Mouse (Mus musculus) gastrocnemius, postnatal 14 days (tissue): Measurements from ENCODE around the gene Bcl9l. TPM values are rescaled to one million over a fixed set of nuclear protein-coding genes. Genes with fewer than 3 reads are reported as not detected.

Experiments used
- DNase-seq: peaks from one replicate; pipeline ENCODE4 v3.0.0; 2021; ENCODE audit warnings: mixed read lengths
- intact Hi-C: fragments of 180-260 bp; cut with DNase I; formaldehyde crosslinking; loops from one replicate; pipeline ENCODE4 v1.15.1; 2025; ENCODE audit warnings: low total_unique reads
- total RNA-seq, 2 experiments: library from RNA; stranded (reverse); gene quantifications; 2 replicates each; pipeline ENCODE4 v1.2.3; 2021

The Bcl9l gene
- total RNA-seq, 2 experiments from 2014 or later: 38.9 to 44.2 TPM

DNA sequence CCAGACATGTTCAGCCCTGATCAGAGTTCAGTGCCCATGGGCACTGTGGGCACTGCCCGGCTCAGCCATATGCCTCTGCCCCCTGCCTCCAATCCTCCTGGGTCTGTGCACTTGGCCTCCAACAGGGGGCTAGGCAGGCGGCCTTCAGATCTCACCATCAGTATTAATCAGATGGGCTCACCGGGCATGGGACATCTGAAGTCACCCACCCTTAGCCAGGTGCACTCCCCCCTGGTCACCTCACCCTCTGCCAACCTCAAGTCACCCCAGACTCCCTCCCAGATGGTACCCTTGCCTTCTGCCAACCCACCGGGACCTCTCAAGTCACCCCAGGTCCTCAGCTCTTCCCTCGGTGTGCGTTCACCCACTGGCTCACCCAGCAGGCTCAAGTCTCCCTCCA, 24.7 kb downstream of the Bcl9l start:
- no peak for DNase-seq
- intact Hi-C loops: loop anchor here (5.0 kb wide), 3 partner anchors 35 to 145 kb away; no protein-coding TSS in a partner anchor

DNA sequence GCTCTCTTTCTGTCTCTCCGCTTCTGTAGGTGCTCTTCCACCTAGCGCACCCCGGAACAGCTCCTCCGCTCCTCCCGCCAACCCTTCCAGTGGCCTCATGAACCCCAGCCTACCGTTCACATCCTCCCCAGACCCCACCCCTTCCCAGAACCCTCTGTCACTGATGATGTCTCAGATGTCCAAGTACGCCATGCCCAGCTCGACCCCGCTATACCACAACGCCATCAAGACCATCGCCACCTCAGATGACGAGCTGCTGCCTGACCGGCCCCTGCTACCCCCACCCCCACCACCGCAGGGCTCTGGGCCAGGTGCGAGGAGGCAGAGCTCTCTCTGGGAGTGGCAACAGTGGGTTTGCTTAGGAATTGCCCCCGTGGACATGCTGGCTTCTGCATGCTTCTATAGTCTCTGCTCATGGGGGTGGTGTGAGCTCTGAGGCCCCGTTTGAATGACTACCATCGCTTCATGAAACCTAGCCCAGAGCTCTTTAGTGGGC, 25.5 kb downstream of the Bcl9l start:
- intact Hi-C loops: loop anchor here (5.0 kb wide), 3 partner anchors 36 to 144 kb away; no protein-coding TSS in a partner anchor
- no peak for DNase-seq

DNA sequence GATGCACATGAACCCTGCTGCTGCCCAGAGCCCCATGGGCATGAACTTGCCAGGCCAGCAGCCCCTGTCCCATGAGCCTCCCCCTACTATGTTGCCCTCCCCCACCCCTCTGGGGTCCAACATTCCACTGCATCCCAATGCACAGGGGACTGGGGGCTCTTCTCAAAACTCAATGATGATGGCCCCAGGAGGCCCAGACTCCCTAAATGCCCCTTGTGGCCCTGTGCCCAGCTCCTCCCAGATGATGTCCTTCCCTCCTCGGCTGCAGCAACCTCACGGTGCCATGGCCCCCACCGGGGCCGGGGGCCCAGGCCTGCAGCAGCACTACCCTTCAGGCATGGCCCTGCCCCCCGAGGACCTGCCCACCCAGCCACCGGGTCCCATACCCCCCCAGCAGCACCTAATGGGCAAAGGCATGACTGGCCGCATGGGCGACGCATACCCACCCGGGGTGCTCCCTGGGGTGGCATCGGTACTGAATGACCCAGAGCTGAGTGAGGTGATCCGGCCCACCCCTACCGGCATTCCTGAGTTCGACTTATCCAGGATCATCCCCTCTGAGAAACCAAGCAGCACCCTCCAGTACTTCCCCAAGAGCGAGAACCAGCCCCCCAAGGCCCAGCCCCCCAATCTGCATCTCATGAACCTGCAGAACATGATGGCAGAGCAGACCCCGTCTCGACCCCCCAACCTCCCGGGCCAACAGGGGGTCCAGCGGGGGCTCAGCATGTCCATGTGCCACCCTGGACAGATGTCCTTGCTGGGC, 26.3 kb downstream of the Bcl9l start:
- DNase-seq: peak; percentile 15
- intact Hi-C loops: loop anchor here (5.0 kb wide), 3 partner anchors 37 to 143 kb away; no protein-coding TSS in a partner anchor

DNA sequence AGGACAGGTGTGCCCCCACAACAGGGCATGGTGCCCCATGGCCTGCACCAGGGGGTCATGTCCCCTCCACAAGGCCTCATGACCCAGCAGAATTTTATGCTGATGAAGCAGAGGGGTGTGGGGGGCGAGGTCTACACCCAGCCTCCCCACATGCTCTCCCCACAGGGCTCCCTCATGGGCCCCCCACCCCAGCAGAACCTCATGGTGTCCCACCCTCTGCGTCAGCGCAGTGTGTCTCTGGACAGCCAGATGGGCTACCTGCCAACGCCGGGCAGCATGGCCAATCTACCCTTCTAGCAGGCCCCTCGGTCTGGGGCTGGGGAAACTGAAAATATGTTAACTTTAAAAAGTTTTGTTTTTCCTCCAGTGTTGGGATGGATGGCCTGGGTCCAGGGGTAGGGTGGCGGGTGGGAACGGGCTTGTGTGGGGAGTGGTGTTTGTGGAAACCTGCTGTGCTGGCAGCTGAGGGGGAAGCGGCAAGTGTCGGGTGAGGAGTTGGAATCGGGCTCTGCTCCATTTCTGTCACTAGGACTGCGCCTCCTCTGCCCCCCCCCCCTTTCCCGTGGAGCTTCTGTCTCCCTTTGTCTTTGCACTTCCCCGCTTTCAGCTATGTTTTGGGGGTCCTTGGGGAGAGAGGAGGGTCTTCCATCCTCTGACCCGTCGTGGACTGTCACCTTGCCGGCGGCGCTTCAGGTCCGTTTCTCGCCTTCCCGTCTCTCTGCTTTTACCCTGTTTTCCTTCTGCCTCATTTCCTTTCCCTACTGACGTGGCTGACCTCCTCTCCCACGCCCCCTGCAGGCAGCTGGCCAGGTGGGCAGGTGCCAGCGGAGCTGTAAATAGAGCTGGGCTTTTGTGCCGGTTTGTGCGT, 27.1 kb downstream of the Bcl9l start:
- intact Hi-C loops: loop anchor here (5.0 kb wide), 3 partner anchors 37 to 143 kb away; no protein-coding TSS in a partner anchor
- peak; percentile 89 for DNase-seq

DNA sequence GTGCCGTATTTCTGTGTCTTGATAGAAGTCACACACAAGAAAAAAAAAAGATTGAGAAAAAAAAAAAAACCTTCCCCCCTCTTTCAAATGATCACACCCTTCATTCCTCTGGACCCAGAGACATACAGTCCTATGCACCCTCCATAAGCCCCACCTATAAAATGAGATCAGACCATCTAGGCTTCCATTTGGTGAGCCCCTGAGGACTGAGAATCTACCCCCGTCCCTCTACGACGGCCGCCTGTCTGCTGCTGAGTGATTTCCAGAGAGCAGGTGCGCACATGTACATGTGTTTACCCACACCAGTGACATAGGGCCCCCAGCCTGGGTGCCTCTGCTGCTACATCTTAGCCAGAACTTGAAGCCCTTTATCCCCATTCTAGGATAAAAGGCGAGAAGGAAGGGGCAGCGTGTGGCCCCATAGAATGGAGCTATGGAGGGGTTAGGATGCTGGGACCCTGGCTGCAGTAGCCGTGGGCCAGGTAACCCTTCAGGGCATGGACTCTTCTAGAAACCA, 27.8 kb downstream of the Bcl9l start:
- intact Hi-C loops: no loop called here
- DNase-seq: no peak

DNA sequence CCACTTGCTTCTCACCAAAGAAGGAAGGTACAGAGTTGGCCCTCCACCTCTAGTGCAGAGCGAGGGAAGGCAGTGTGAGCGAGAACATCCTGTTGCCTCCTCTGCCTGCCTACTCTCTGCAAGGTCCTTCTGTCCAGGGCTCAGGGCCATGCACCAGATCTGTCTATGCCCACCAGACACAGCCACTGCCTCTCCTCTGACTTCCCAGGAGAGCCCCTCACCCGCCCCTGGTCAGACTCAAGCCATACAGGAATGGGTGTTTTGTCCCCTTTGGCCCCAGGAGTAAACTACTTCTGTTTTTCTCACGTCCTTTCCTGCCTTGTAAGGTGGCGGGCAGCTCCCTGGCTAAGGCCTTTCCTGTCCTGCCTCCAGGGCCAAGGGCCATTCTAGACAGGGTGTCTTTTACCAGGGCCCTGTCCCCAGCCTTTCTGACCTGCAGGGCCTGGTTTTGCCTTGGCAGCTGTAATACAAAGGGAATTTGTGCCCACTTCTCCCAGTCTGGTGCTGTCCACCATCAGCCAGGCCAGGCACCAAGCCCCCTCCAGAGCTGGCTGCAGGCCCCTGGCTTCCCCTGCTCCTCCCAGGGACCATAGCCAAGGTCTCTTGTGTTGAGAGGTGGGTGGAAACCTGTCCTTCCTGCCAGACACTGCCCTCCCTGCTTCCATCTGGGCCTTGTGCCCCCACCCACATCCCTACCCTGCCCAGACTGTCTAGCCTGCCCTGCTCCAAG, 28.4 kb downstream of the Bcl9l start:
- peak; percentile 37 for DNase-seq
- intact Hi-C loops: no loop called here

DNA sequence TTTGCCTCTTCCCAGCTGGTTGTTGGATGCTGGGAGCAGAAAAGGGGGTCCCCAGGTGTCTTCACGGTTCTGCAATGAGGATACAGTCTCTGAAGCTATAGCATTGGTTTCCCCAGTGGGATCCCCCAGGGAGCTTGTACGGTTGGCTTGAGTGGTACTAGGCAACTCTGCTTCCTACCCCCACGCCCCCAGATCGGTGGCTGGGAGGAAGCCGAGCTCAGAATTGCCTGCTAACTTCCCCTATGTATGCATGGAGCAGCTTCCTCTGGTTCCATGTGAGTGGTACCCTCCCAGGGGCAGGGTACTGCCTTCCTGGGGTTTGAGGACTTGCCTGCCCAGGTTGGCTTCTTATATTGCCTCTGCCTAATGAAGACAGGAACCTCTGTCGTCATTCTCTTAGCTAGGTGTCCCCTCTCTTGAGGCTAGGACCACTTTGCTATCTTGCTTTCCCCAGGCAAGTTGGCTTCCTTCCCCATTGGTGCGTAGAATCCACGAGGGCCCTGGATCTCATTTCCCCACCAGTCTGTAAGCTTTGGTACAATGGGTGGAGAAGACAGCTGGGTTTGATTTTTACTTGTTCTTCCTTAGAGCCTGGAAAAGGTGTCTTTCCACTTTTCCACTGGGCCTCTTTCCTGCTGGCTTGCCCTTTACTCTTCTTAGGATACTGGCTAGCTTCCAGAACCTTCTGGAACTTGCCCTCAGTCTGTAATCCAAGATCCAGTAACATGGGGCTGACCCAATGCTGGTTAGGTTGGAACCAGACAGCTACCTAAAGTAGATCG, 29.5 kb downstream of the Bcl9l start:
- no peak for DNase-seq
- intact Hi-C loops: no loop called here

DNA sequence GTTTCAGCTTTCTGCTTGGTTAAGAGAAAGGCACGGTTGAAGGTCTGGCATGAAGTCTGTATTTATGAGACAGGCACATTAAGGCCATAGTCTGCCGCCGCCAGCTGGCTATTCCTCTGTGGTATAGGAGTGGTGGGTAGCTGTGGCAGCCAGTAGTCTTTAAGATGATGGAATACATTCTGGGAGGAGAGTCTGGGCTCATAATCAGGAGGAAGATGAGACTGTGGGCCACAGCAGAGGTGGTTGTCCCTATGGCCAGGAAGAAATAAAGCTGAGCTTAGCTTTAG, 30.0 kb downstream of the Bcl9l start:
- intact Hi-C loops: no loop called here
- no peak for DNase-seq

DNA sequence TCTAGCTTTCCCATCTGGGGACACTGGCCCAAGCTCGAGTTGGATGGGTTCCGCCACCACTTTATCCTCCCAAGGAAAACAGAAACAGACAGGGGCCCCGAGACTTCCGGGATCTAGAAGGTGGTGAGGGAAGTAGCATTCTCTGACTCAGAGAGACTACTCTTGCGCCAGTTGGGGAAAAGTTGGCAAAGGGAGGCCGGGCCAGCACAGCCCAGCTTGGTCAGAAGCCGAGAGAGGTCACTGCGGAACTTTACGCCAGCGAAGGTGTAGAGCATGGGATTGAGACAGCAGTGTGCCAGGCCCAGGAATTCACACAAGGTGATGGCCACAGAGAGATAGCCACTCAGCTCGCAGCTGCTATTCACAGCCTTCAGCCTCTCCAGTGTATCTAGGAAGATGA, 30.5 kb downstream of the Bcl9l start:
- intact Hi-C loops: no loop called here
- peak; percentile 31 for DNase-seq

DNA sequence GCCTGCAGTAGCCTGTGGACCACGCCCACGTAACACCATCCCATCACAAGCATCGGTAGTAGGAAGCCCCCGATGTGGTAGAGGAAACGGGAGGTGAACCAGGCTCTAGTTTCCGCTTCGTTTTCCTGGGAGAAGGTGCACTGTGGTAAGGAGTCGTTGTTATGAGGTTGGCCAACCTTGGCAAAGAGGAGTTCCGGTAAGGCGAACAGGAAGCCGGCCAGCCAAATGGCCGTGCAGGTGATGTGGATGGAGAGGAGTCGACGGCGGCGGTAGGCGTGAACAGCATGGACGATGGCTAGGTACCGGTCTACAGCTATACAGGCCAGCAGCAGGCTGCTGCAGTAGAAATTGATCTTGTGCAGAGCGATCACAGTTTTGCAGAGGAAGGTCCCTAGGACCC, 31.0 kb downstream of the Bcl9l start:
- intact Hi-C loops: no loop called here
- DNase-seq: no peak

DNA sequence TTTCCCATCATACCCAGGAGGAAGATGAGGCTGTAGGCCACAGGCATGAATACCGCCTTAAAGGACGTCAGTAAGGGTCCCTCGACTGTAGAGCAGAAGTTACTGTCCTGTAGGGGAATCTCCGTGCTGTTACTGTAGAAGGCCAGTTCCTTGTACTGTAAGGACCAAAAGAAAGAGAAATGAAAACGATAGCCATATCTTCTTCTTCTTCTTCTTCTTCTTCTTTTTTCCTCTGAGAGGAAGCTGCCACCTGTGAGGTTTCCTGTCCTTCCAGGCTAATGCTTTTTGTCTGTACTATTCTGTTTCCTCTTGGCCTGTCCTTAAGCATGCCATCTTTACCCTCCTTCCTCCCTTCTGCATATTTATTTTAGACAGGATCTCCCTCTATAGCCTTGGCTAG, 31.5 kb downstream of the Bcl9l start:
- intact Hi-C loops: no loop called here
- no peak for DNase-seq

DNA sequence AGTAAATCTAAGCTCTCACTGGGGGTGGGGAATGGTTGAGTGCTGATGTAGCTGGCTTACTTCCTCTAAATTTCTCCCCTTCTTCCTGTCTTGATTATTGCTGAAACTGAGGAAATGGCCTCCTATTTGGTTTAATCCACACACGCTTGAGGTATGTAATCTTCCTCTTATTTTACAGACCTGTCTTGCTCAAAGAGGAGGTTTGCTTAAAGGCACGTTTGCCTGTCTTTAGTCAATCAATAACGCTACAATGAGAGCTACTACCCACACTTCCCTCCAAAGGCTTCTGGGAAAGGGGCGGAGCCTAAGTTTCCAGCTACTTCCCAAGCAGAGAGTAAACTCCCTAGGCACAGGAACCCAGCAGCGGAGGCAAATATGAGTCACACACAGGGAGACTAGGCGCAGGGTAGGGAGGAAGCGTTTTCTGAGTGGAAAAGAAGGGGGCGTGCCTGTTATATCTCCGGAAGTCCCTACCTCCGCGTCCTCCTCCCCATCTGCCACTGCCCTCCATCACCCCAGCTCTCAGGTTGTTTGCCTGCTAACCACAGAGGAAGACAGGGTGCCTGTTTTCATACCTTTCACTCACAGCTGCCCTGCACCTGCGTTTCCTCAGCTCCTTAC, 32.6 kb downstream of the Bcl9l start:
- peak; percentile 33 for DNase-seq
- intact Hi-C loops: no loop called here

DNA sequence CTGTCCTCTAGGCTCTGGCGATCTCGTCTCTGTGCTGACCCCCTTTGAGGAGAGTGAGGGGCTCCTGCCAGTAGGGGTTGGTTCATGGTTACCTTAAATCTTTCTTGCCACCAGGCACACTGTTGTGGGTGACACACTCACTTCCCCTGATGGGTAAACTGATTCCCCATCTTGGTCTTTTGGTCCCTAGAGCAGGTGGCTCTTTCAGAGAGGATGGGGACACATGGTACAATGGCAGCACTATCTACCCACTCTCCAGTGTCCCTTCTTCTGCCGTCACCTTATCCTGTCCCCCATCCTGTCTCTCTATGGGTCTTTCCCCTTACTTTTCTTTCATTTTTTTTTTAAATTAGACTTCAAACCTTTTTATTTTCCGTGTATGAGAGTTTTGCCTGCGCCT, 33.3 kb downstream of the Bcl9l start:
- no peak for DNase-seq
- intact Hi-C loops: no loop called here

DNA sequence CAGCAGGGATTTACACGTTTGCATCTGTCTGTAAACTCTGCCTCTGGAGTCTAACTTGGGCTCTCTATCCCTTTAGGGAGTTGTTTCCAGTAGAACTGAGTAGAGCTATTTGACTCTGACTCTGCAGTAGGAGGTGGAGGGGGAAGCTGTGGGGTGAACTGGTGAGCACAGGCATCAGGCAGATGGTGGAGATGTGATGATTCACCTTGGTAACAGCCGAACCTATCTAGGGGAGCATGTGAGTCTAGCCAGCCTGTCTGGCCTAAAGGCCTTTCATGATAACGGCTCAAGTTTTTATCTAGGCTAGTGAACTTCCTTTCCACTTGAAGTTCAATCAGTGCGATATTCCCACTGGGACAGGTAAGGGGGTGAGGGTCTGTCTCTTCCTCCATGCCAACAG, 34.7 kb downstream of the Bcl9l start:
- no peak for DNase-seq
- intact Hi-C loops: no loop called here

DNA sequence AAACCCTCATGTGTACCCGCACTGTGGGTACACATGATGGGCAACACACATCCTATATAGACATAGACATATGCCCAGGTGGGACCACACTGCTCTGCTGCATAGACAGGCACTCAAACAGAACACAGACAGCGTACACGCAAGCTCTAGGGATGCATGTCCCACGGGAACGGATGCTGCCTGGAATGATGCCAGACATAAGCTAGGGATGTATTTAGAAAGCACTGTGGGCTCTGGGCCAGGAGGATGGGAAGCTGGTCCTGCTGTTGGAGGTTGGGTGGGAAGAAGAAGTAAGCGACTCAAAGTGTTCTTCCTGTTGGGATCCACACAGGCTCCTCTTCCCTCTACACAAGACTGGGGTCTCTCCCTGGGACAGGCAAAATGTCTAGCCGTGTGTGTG, 35.4 kb downstream of the Bcl9l start:
- intact Hi-C loops: no loop called here
- peak; percentile 25 for DNase-seq

DNA sequence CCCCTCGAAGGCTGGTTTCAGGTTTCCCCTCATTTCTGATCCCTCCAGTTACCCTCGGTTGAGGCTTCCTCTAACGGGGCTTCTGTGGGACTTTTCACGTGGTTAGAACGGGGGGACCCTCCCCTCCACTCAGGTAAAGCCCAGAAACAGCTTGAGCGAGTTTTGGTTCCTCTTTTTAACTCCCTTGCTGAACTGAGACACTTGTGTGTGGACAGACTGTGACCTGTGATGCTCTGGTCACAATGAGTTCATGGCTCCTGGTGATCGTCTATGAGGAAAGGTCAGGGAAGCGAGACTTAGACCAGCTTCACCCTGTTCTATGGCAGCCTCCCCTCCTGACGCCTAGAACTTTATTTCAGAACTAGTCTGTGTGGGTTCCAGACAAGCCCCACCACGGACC, 39.3 kb downstream of the Bcl9l start:
- intact Hi-C loops: no loop called here
- no peak for DNase-seq

DNA sequence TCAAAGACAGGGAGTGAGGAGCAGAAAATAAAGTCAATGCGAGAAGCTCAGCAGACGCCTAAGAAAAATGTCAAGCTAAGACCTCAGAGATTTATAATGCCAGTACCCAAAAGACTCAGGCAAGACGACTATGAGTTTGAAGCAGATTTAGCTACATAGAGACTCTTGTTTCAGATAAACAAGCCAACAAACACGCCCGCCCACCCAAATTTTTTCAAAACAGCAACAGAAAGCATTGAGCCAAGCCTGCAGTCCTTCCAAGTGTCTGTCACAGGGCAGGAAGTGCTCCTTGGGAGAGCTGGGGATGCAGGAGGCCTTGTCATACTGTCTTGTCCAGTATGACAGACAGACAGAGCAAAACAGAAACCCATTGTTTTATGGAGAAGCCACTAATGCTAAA, 41.1 kb downstream of the Bcl9l start:
- intact Hi-C loops: no loop called here
- no peak for DNase-seq

DNA sequence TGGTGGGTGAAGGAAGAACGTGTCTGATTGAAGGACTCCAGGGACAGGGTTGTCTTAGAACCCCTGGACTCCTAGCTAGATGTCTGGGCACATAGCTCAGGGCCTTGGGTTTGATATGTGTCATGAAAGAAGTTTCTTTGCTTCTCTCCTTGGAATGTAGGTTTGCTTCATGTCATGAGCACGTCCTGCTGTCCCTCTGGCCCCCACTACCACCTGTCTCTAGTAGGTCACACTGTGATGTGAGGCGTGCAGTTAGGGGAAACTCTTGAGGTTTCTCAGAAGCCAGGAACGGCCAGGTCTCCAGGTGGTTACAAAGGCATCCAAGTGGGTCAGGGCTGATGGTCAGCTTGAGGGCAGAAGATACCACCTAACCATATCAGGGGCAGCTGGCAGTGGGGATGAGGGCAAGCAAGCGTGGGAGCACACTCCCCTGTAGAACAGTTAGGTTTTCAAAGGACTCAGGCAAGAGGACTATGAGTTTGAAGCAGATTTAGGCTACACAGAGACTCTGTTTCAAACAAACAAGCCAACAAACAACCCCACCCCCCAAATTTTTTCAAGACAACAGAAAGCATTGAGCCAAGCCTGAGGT, 41.7 kb downstream of the Bcl9l start:
- no peak for DNase-seq
- intact Hi-C loops: no loop called here
